Mouse (Mus musculus): ENCODE measurements around the gene Ppp1r10.

GRCm38 (mm10) chr17:35909186-35909918, 6.9 kb upstream of the Ppp1r10 start:
- TF ChIP-seq POLR2A (IDR thresholded peaks at IDR 0.05; ENCODE audit: low read depth, low read length) (no peak), CTCF (IDR thresholded peaks at IDR 0.05; ENCODE audit: extremely low read depth, insufficient read depth, insufficient read length, insufficient replicate concordance) (no peak)
